Mouse (Mus musculus): ENCODE measurements around the gene Olfr92. TPM values are rescaled to one million over a fixed set of nuclear protein-coding genes. Genes with fewer than 3 reads are reported as not detected.

The Olfr92 gene
- total RNA-seq, 2 experiments from 2014 or later, result not detected

GRCm38 (mm10) chr17:37062101-37062641 is 57.7 kb downstream of the Olfr92 start:
- DNase-seq, result no peak

GRCm38 (mm10) chr17:37061435-37061834 is 58.5 kb downstream of the Olfr92 start:
- no peak for DNase-seq

Other genes with a start within 250 kb of the Olfr92 start
- gene Trim40, start 230.0 kb downstream of the Olfr92 start, total RNA-seq (2021), result not detected
- not detected for gene Trim31, start 222.0 kb downstream of the Olfr92 start, total RNA-seq (2021)
- gene Rnf39, start 177.2 kb downstream of the Olfr92 start, total RNA-seq (2021), result under 1 TPM in 1 of 2 experiments, not detected in 1; 0.47 TPM
- 10 to 100 TPM; 62.6 to 63.5 TPM for gene Ppp1r11, start 168.3 kb downstream of the Olfr92 start, total RNA-seq (2021)
- 10 to 100 TPM; 19.6 to 23.2 TPM for gene Znrd1, start 161.5 kb downstream of the Olfr92 start, total RNA-seq (2021)
- 1 to 10 TPM; 7.5 to 9.4 TPM for gene Znrd1as, start 161.5 kb downstream of the Olfr92 start, total RNA-seq (2021)
- not detected for gene 2410137M14Rik, start 138.9 kb downstream of the Olfr92 start, total RNA-seq (2021)
- under 1 TPM in 1 of 2 experiments, not detected in 1; 0.18 TPM for gene H2-M5, start 130.6 kb downstream of the Olfr92 start, total RNA-seq (2021)
- 1 to 10 TPM; 1.9 to 4.5 TPM for gene Zfp57, start 118.9 kb downstream of the Olfr92 start, total RNA-seq (2021)
- not detected for gene Mog, start 96.7 kb downstream of the Olfr92 start, total RNA-seq (2021)
- gene Gabbr1, start 74.1 kb downstream of the Olfr92 start, total RNA-seq (2021), result 10 to 100 TPM; 12.8 to 20.1 TPM
- not detected for gene Olfr90, start 31.6 kb downstream of the Olfr92 start, total RNA-seq (2021)
- gene Olfr91, start 21.8 kb downstream of the Olfr92 start, total RNA-seq (2021), result not detected
- not detected for gene Olfr93, start 41.4 kb upstream of the Olfr92 start, total RNA-seq (2021)
- gene Ubd, start 73.8 kb upstream of the Olfr92 start, total RNA-seq (2021), result not detected
- not detected for gene Olfr94, start 80.9 kb upstream of the Olfr92 start, total RNA-seq (2021)
- not detected for gene Olfr95, start 93.0 kb upstream of the Olfr92 start, total RNA-seq (2021)
- not detected for gene Olfr96, start 100.1 kb upstream of the Olfr92 start, total RNA-seq (2021)
- not detected for gene Olfr97, start 117.2 kb upstream of the Olfr92 start, total RNA-seq (2021)
- not detected for gene Olfr98, start 143.7 kb upstream of the Olfr92 start, total RNA-seq (2021)
- gene H2-M3, start 150.1 kb upstream of the Olfr92 start, total RNA-seq (2021), result 1 to 10 TPM; 1.7 to 2.2 TPM
- gene Olfr99, start 163.4 kb upstream of the Olfr92 start, total RNA-seq (2021), result not detected
- not detected for gene Olfr101, start 184.2 kb upstream of the Olfr92 start, total RNA-seq (2021)
- gene Olfr102, start 197.0 kb upstream of the Olfr92 start, total RNA-seq (2021), result not detected
- gene Olfr103, start 219.6 kb upstream of the Olfr92 start, total RNA-seq (2021), result not detected
- gene Olfr104-ps, start 239.5 kb upstream of the Olfr92 start, total RNA-seq (2021), result not detected